Mouse (Mus musculus): Measurements from ENCODE around the gene Pip4k2c. TPM values are rescaled to one million over a fixed set of nuclear protein-coding genes. Genes with fewer than 3 reads are reported as not detected.
A peak's percentile ranks its signal among the peaks of the same experiment; 100 is the strongest.

Pip4k2c gene
- polyA plus RNA-seq, 1 experiment, result 18.5 TPM

- no peak overlapping the region for H3K27ac ChIP-seq (replicated peaks; ENCODE audit: low read depth, low read length)
- H3K4me3 ChIP-seq (ENCODE audit: insufficient read depth, low read depth, low read length), result no peak overlapping the region
- H3K4me1 ChIP-seq (ENCODE audit: control insufficient read depth, insufficient read depth, insufficient read length, low read length), result peaks cover 5% of the 10 kb centered on the region; the same call in 1 of the 2 replicates
Observed at GRCm38 (mm10) chr10:127176228-127176627, 35.2 kb downstream of the Pip4k2c start.

- Histone ChIP-seq H3K4me3 (ENCODE audit: insufficient read depth, low read depth, low read length) (no peak overlapping the region), H3K27ac (replicated peaks; ENCODE audit: low read depth, low read length) (no peak overlapping the region)
Observed at GRCm38 (mm10) chr10:127174170-127174569, 37.2 kb downstream of the Pip4k2c start.

GRCm38 (mm10) chr10:127173148-127174065 lies 38.0 kb downstream of the Pip4k2c start:
- Histone ChIP-seq H3K4me3 (ENCODE audit: insufficient read depth, low read depth, low read length) (no peak overlapping the region), H3K27ac (replicated peaks; ENCODE audit: low read depth, low read length) (no peak overlapping the region), H3K4me1 (ENCODE audit: control insufficient read depth, insufficient read depth, insufficient read length, low read length) (peaks cover 2% of the 10 kb centered on the region)

More at GRCm38 (mm10) chr10:127174170-127174569, 37.2 kb downstream of the Pip4k2c start:
- peaks cover 6% of the 10 kb centered on the region for H3K4me1 ChIP-seq (ENCODE audit: control insufficient read depth, insufficient read depth, insufficient read length, low read length)

DNA sequence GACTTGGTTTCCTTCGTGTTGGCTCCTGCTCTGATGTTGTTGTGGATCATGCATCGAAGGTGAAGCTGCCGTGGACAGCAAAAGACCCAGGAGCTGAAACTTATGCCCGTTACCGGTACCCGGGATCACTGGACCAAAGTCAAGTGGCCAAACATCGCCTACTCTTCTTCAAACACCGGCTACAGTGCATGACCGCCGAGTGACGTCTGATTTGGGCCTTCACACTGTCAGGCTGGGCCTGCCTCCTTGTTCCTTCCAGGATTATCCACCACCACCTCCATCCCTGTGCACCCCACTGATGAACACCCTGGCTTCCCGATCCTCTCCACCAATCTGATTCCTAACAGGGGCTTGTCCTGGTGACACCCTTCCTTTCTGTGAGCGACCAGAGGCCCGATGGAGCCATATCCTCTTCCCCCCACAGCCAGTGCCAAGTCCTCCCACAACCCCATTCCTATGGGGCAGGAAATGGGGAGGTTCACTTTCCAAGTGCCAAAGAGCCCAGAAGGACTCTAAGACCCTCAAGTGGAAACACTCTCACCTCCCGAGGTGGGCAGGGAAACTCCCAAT lies 39.7 kb downstream of the Pip4k2c start:
- H3K4me1 ChIP-seq (ENCODE audit: control insufficient read depth, insufficient read depth, insufficient read length, low read length), result peaks cover 2% of the 10 kb centered on the region; the same call in 1 of the 2 replicates
- no peak overlapping the region for H3K4me3 ChIP-seq (ENCODE audit: insufficient read depth, low read depth, low read length)
- no peak overlapping the region for H3K27ac ChIP-seq (replicated peaks; ENCODE audit: low read depth, low read length)

- Histone ChIP-seq H3K4me3 (ENCODE audit: insufficient read depth, low read depth, low read length) (peak overlapping the region; percentile 45), H3K27ac (replicated peaks; ENCODE audit: low read depth, low read length) (no peak overlapping the region)
Observed at GRCm38 (mm10) chr10:127170837-127171272, 40.5 kb downstream of the Pip4k2c start.

DNA sequence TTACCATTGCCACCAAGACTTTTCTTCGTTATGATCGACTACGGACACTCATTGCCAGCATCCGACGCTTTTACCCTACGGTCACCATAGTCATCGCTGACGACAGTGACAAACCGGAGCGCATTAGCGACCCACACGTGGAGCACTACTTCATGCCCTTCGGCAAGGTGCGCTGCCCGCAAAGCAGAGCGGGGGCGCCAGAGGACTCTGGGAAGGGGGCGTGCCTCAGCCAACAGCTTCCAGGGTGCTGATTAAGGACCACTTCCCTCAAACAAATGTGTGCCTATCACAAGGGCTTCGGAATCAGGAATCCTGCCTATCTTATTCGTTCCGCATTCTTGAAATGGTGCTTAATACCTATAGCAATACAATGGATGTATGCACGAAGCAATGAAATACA lies 41.4 kb downstream of the Pip4k2c start:
- Histone ChIP-seq H3K4me1 (ENCODE audit: control insufficient read depth, insufficient read depth, insufficient read length, low read length) (peaks cover 2% of the 10 kb centered on the region; the same call in 1 of the 2 replicates), H3K4me3 (ENCODE audit: insufficient read depth, low read depth, low read length) (no peak overlapping the region), H3K27ac (replicated peaks; ENCODE audit: low read depth, low read length) (no peak overlapping the region)

More at GRCm38 (mm10) chr10:127170837-127171272, 40.5 kb downstream of the Pip4k2c start:
- peaks cover 2% of the 10 kb centered on the region; the same call in 1 of the 2 replicates for H3K4me1 ChIP-seq (ENCODE audit: control insufficient read depth, insufficient read depth, insufficient read length, low read length)

DNA sequence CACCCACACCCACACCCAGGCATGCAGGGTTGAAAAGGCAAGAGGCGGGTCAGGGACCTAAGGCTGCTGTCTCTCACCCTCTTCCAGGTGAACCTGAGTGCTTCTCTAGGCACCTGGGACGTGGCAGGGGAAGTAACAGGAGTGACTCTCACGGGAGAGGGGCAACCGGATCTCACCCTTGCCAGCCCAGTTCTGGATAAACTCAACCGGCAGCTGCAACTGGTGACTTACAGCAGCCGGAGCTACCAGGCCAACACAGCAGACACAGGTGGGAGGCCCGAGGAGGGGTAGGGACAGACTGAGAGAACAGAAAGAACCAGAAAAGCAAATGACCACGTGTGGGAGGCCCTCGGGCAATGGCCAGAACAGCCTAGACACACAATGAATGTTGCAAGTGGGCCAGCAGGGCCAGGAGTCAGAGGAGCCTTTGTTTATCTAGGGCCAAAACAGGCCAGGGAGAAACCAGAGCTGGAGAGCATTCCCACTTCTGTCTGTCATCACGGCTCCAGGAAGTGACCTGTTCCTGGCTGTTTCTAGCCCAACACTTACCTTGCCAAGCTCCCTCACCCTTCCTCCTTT lies 43.7 kb downstream of the Pip4k2c start:
- H3K27ac ChIP-seq (replicated peaks; ENCODE audit: low read depth, low read length), result no peak overlapping the region
- peaks cover 2% of the 10 kb centered on the region; the same call in 1 of the 2 replicates for H3K4me1 ChIP-seq (ENCODE audit: control insufficient read depth, insufficient read depth, insufficient read length, low read length)
- H3K4me3 ChIP-seq (ENCODE audit: insufficient read depth, low read depth, low read length), result no peak overlapping the region

- H3K27ac ChIP-seq (replicated peaks; ENCODE audit: low read depth, low read length), result no peak overlapping the region
- peaks cover 2% of the 10 kb centered on the region; the same call in 1 of the 2 replicates for H3K4me1 ChIP-seq (ENCODE audit: control insufficient read depth, insufficient read depth, insufficient read length, low read length)
- peak overlapping the region; percentile 65; the same call in 1 of the 2 replicates for H3K4me3 ChIP-seq (ENCODE audit: insufficient read depth, low read depth, low read length)
Observed at GRCm38 (mm10) chr10:127166771-127167613, 44.4 kb downstream of the Pip4k2c start.

GRCm38 (mm10) chr10:127166404-127166715 lies 45.0 kb downstream of the Pip4k2c start:
- Histone ChIP-seq H3K27ac (replicated peaks; ENCODE audit: low read depth, low read length) (no peak overlapping the region), H3K4me3 (ENCODE audit: insufficient read depth, low read depth, low read length) (peak overlapping the region; percentile 65), H3K4me1 (ENCODE audit: control insufficient read depth, insufficient read depth, insufficient read length, low read length) (peaks cover 2% of the 10 kb centered on the region; the same call in 1 of the 2 replicates)

GRCm38 (mm10) chr10:127165654-127166403 lies 45.6 kb downstream of the Pip4k2c start:
- no peak overlapping the region for H3K27ac ChIP-seq (replicated peaks; ENCODE audit: low read depth, low read length)

DNA sequence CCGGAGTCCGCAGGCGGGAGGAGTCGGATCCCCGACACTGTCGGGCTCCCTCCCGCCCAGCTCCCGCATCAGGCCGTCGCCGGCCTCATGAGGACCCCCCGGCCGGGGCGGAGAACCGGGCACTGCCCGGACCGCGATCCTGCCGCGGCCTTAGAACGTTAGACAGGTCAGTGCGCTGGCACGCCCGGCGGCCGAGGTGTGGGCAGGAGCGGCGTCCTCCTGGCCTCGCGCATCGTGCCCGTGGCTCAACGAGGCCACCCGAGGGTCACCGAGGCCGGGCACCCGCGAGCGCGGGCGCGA lies 46.1 kb downstream of the Pip4k2c start:
- peak overlapping the region; percentile 65 for H3K4me3 ChIP-seq (ENCODE audit: insufficient read depth, low read depth, low read length)
- H3K4me1 ChIP-seq (ENCODE audit: control insufficient read depth, insufficient read depth, insufficient read length, low read length), result no peaks in the 10 kb centered on the region
- no peak overlapping the region for H3K27ac ChIP-seq (replicated peaks; ENCODE audit: low read depth, low read length)

More at GRCm38 (mm10) chr10:127165654-127166403, 45.6 kb downstream of the Pip4k2c start:
- H3K4me1 ChIP-seq (ENCODE audit: control insufficient read depth, insufficient read depth, insufficient read length, low read length), result peaks cover under 1% of the 10 kb centered on the region; the same call in 1 of the 2 replicates
- H3K4me3 ChIP-seq (ENCODE audit: insufficient read depth, low read depth, low read length), result peak overlapping the region; percentile 65

DNA sequence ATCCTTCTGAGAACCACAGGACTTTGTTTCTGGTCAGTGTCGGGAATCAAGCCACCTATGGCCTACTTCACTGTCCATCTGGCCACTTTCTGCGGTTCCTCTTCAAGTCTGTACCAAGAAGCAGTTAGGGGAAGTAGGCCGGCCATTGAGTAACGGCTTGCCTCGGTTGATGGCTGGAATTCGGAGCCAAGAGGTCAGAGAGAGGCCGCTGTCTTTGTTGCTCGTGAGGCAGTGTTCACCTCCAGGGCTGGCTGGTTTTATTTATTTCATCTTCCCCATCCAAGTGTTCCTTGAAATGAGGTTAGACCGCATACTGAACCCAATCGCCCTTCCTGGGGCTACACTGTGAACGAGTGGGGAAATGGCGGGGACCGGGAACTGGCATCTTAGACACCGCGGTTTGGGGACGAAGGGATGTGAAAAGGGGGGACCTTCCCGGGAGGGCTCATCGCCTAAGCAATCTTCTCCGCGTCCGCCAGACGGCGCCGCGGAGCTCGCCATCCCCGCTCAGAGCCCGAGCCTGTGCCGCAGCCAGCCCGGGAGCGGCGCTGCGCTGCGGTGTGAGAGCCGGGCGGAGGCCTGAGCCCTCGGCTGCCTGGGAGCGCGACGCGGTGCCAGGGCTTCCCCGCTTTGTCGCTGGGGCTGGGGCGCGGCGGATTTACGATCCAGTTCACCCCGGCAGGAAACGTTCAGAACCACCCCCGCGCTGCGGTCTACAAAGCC lies 46.6 kb downstream of the Pip4k2c start, which contains the start of gene B4galnt1:
Gene B4galnt1 (plus strand): TSS at position 595 of the 723 bp plus-strand sequence.
- Histone ChIP-seq H3K4me3 (ENCODE audit: insufficient read depth, low read depth, low read length) (peak within 1 kb of the TSS; percentile 65), H3K4me1 (ENCODE audit: control insufficient read depth, insufficient read depth, insufficient read length, low read length) (no peaks in the 10 kb centered on the region), H3K27ac (replicated peaks; ENCODE audit: low read depth, low read length) (peak within 1 kb of the TSS; percentile 17; the same call in 1 of the 2 replicates)

DNA sequence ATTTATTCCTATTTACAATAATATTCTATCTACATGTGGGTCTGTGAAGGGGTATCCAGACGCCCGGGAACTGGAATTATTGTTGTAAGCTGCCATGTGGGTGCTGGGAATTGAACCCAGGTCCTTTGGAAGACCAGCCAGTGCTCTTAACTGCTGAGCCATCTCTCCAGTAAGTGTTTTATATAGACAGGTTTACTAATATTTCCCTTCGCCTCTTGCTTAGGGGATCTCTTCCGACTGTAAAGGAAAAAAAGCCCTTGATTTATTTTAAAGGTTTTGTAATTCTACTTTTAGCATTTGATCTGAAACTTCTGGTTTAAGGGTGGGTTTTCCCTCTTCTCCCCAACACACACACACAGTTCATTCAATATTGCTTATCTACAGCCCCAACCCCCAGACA lies 47.2 kb downstream of the Pip4k2c start:
- Histone ChIP-seq H3K4me1 (ENCODE audit: control insufficient read depth, insufficient read depth, insufficient read length, low read length) (no peaks in the 10 kb centered on the region), H3K27ac (replicated peaks; ENCODE audit: low read depth, low read length) (no peak overlapping the region), H3K4me3 (ENCODE audit: insufficient read depth, low read depth, low read length) (no peak overlapping the region)

Data from brown adipose tissue, adult 24 weeks (tissue).